ENCODE assay signal across 8 mouse cellular contexts in genomic region chr10:71158940-71159675, GRCm38 (mm10). TPM values are rescaled to one million over a fixed set of nuclear protein-coding genes. Genes with fewer than 3 reads are reported as not detected.
DNase-seq lines count a peak whose midpoint lies in the region; ATAC-seq and TF ChIP-seq lines count a peak whose summit lies in the region.

No protein-coding gene starts in this region.

- no peak overlapping the region for H3K27ac ChIP-seq in cerebellum, adult 2 months (ENCODE audit: insufficient read depth, low read length)
- H3K27ac ChIP-seq in cortical plate, adult 2 months (ENCODE audit: insufficient read depth, low read length): no peak overlapping the region
- H3K27ac ChIP-seq in hindbrain, embryonic 16.5 days (ENCODE audit: low read depth, low read length): peak overlapping the region; percentile 56
- peak overlapping the region; percentile 75 for H3K27ac ChIP-seq in limb, embryonic 12.5 days
- peak overlapping the region; percentile 19; the same call in 1 of the 2 replicates for H3K27ac ChIP-seq in midbrain, embryonic 13.5 days
- no peak overlapping the region for H3K27ac ChIP-seq in testis, adult 2 months (ENCODE audit: control insufficient read depth, insufficient read depth, low read depth, low read length)

- H3K9ac ChIP-seq in hindbrain, embryonic 16.5 days (ENCODE audit: low read depth, low read length): peak overlapping the region; percentile 78
- H3K9ac ChIP-seq in limb, embryonic 12.5 days (replicated peaks): peak overlapping the region; percentile 85
- peak overlapping the region; percentile 70 for H3K9ac ChIP-seq in midbrain, embryonic 13.5 days (replicated peaks)

- DNase-seq in cerebellum, adult 2 months: peak; percentile 11 to 17
- no peak for DNase-seq in cerebellum, adult 8-10 months
- peak; percentile 80 for DNase-seq in gastrocnemius, postnatal 14 days

- no peak for TF ChIP-seq POLR2A in cerebellum, adult 2 months (IDR thresholded peaks at IDR 0.05; ENCODE audit: borderline replicate concordance, insufficient read depth, low read length)
- no peak for TF ChIP-seq POLR2A in cortical plate, adult 2 months (IDR thresholded peaks at IDR 0.05; ENCODE audit: extremely low read depth, insufficient read depth, low read length)
- no peak for TF ChIP-seq POLR2A in testis, adult 2 months (IDR thresholded peaks at IDR 0.05; ENCODE audit: control insufficient read depth, low read depth, low read length)

- peak; percentile 89 for ATAC-seq in hindbrain, embryonic 16.5 days
- ATAC-seq in limb, embryonic 12.5 days (ENCODE audit: insufficient number of reproducible peaks, insufficient read depth, low FRiP score, low TSS enrichment, low read depth): peak; percentile 82
- ATAC-seq in midbrain, embryonic 13.5 days: peak; percentile 92

- peak overlapping the region; percentile 97 for H3K4me2 ChIP-seq in hindbrain, embryonic 16.5 days (ENCODE audit: low read length)
- H3K4me2 ChIP-seq in limb, embryonic 12.5 days: peak overlapping the region; percentile 86
- H3K4me2 ChIP-seq in midbrain, embryonic 13.5 days (replicated peaks): peak overlapping the region; percentile 94

- no peaks in the 10 kb centered on the region for H3K4me1 ChIP-seq in cerebellum, adult 2 months (ENCODE audit: control insufficient read depth, insufficient read depth, low read length)
- peaks cover 1% of the 10 kb centered on the region; the same call in 1 of the 2 replicates for H3K4me1 ChIP-seq in cortical plate, adult 2 months (ENCODE audit: control insufficient read depth, insufficient read depth, low read length)
- H3K4me1 ChIP-seq in hindbrain, embryonic 16.5 days (ENCODE audit: control insufficient read depth, insufficient read depth, low read depth, low read length): peaks cover 6% of the 10 kb centered on the region
- peaks cover 8% of the 10 kb centered on the region for H3K4me1 ChIP-seq in limb, embryonic 12.5 days (replicated peaks)
- peaks cover 9% of the 10 kb centered on the region for H3K4me1 ChIP-seq in midbrain, embryonic 13.5 days (replicated peaks)
- H3K4me1 ChIP-seq in testis, adult 2 months (ENCODE audit: control insufficient read depth, insufficient read depth, low read length): peaks cover 5% of the 10 kb centered on the region

- peak overlapping the region; percentile 64 for H3K4me3 ChIP-seq in cerebellum, adult 2 months (replicated peaks; ENCODE audit: insufficient read depth, low read depth, low read length)
- peak overlapping the region; percentile 62 for H3K4me3 ChIP-seq in cortical plate, adult 2 months (ENCODE audit: insufficient read depth, low read length)
- peak overlapping the region; percentile 81 for H3K4me3 ChIP-seq in hindbrain, embryonic 16.5 days (ENCODE audit: low read length)
- peak overlapping the region; percentile 73 for H3K4me3 ChIP-seq in limb, embryonic 12.5 days (replicated peaks)
- peak overlapping the region; percentile 64 for H3K4me3 ChIP-seq in midbrain, embryonic 13.5 days (replicated peaks)
- H3K4me3 ChIP-seq in testis, adult 2 months (ENCODE audit: control insufficient read depth, low read depth, low read length): peak overlapping the region; percentile 72

- intact Hi-C loops in gastrocnemius, postnatal 14 days (cut with DNase I; ENCODE audit: low total_unique reads): no loop called here

- H3K27me3 ChIP-seq in cerebellum, adult 2 months (ENCODE audit: control insufficient read depth, insufficient read depth, low read length): peaks cover 2% of the 10 kb centered on the region; the same call in 1 of the 2 replicates
- H3K27me3 ChIP-seq in hindbrain, embryonic 16.5 days (replicated peaks; ENCODE audit: control insufficient read depth, insufficient read depth, low read length): peaks cover 3% of the 10 kb centered on the region; the same call in 1 of the 2 replicates
- peaks cover 21% of the 10 kb centered on the region for H3K27me3 ChIP-seq in limb, embryonic 12.5 days
- peaks cover 14% of the 10 kb centered on the region for H3K27me3 ChIP-seq in midbrain, embryonic 13.5 days
- H3K27me3 ChIP-seq in testis, adult 2 months (ENCODE audit: control insufficient read depth, insufficient read depth, low read length): no peaks in the 10 kb centered on the region

- under 1% methylated on average over 65 of the region's 65 CpGs for WGBS in cerebellum, adult 2 months
- WGBS in hindbrain, embryonic 16.5 days: under 1% methylated on average over 33 of the region's 65 CpGs
- WGBS in limb, embryonic 12.5 days: 0% methylated on average over 54 of the region's 65 CpGs
- WGBS in midbrain, embryonic 13.5 days: 0% methylated on average over 65 of the region's 65 CpGs

- no peaks in the 10 kb centered on the region for H3K36me3 ChIP-seq in hindbrain, embryonic 16.5 days (ENCODE audit: control insufficient read depth, insufficient read depth, low read length)
- no peaks in the 10 kb centered on the region for H3K36me3 ChIP-seq in limb, embryonic 12.5 days
- no peaks in the 10 kb centered on the region for H3K36me3 ChIP-seq in midbrain, embryonic 13.5 days
- H3K36me3 ChIP-seq in testis, adult 2 months (ENCODE audit: control insufficient read depth, insufficient read depth, low read length): no peaks in the 10 kb centered on the region

- H3K9me3 ChIP-seq in hindbrain, embryonic 16.5 days (ENCODE audit: control insufficient read depth, low read length): no peaks in the 10 kb centered on the region
- H3K9me3 ChIP-seq in limb, embryonic 12.5 days: no peaks in the 10 kb centered on the region
- no peaks in the 10 kb centered on the region for H3K9me3 ChIP-seq in midbrain, embryonic 13.5 days

- no peak for TF ChIP-seq CTCF in cerebellum, adult 2 months (IDR thresholded peaks at IDR 0.05; ENCODE audit: borderline replicate concordance, insufficient read depth, low read depth, low read length)
- no peak for TF ChIP-seq CTCF in cortical plate, adult 2 months (IDR thresholded peaks at IDR 0.05; ENCODE audit: extremely low read depth, insufficient read depth, low read length)
- no peak for TF ChIP-seq CTCF in testis, adult 2 months (IDR thresholded peaks at IDR 0.05; ENCODE audit: control insufficient read depth, insufficient read depth, insufficient replicate concordance, low read depth, low read length)

RNA-seq across cellular contexts. Expression of gene Bicc1, which starts 0.4 kb away (rescaled TPM):
- 2.6 and 3.3 TPM in 2 replicates for polyA plus RNA-seq in cerebellum, adult 2 months (2012; rRNA removed)
- 3.6 and 4.1 TPM in 2 replicates for polyA plus RNA-seq in cortical plate, adult 2 months (2012; rRNA removed)
- 10 to 100 TPM; 18.6 to 20.6 TPM for total RNA-seq in gastrocnemius, postnatal 14 days (2021)
- 4.9 and 6.6 TPM in 2 replicates for polyA plus RNA-seq in hindbrain, embryonic 16.5 days (2015; fragmentation: Nextera tagmentation; extraction: Ambion mirVana)
- 15.6 and 17.7 TPM in 2 replicates for polyA plus RNA-seq in limb, embryonic 12.5 days (2016; fragmentation: Nextera tagmentation; extraction: Ambion mirVana)
- 3.4 and 3.7 TPM in 2 replicates for polyA plus RNA-seq in midbrain, embryonic 13.5 days (2015; fragmentation: Nextera tagmentation; extraction: Ambion mirVana)
- 3.1 and 3.2 TPM in 2 replicates for polyA plus RNA-seq in testis, adult 2 months (2012; rRNA removed)

Comparison
In these comparisons a context has a peak if more than half of its experiments do, and no peak if none do; other contexts are left out.
1. H3K27ac ChIP-seq: peak in hindbrain, embryonic 16.5 days (single experiment), limb, embryonic 12.5 days (single experiment) and midbrain, embryonic 13.5 days (single experiment); none in cerebellum, adult 2 months (single experiment), cortical plate, adult 2 months (single experiment) and testis, adult 2 months (single experiment).
2. Peak in every context shown above with its lines, with median percentiles within 50 percentile points of each other: H3K4me3 ChIP-seq, ATAC-seq, H3K4me2 ChIP-seq and H3K9ac ChIP-seq.